Comparison of ENCODE assay signal across 14 mouse cellular contexts in genomic region chr4:154750440-154751107, GRCm38 (mm10).
"Had no signal": no experiment of that assay in that cellular context is flagged by ENCODE, and none has a peak within 500 bp of the region (broad histone marks: within the 10 kb centered on the region; RNA-seq: fewer than 3 reads in every experiment).

No protein-coding gene starts in this region.

- ATAC-seq: lung, postnatal 0 days; midbrain, embryonic 15.5 days had no signal

- DNase-seq: kidney, adult 2 months; kidney, postnatal 25 days; liver; lung, adult 2 months; lung, postnatal 4 days; retina, postnatal 1 day; right cerebral cortex, postnatal 14 days; thymus, postnatal 36 days had no signal

- H3K4me1 ChIP-seq: midbrain, embryonic 15.5 days had no signal

- H3K4me2 ChIP-seq: midbrain, embryonic 11.5 days; midbrain, embryonic 15.5 days; neural tube, embryonic 13.5 days had no signal

- H3K36me3 ChIP-seq: midbrain, embryonic 15.5 days; neural tube, embryonic 13.5 days had no signal

- H3K9me3 ChIP-seq: midbrain, embryonic 15.5 days; neural tube, embryonic 13.5 days had no signal

- H3K27ac ChIP-seq: left cerebral cortex, adult 2 months; liver, embryonic 14.5 days; midbrain, embryonic 15.5 days; neural tube, embryonic 13.5 days had no signal

- H3K9ac ChIP-seq: liver, embryonic 14.5 days; midbrain, embryonic 15.5 days; neural tube, embryonic 13.5 days had no signal

- H3K4me3 ChIP-seq: left cerebral cortex, adult 2 months; midbrain, embryonic 15.5 days; neural tube, embryonic 13.5 days had no signal
